Mouse (Mus musculus) testis, adult 2 months (tissue): ENCODE measurements around the gene Arl15. TPM values are rescaled to one million over a fixed set of nuclear protein-coding genes. Genes with fewer than 3 reads are reported as not detected.

Experiments used
- H3K27ac ChIP-seq: fragments of 200-500 bp; 2 replicates; pipeline ENCODE4 v1.5.1; 2012; ENCODE audit warnings: low read depth, low read length; ENCODE audit not compliant: control insufficient read depth, insufficient read depth
- H3K27me3 ChIP-seq: fragments of 200-500 bp; 2 replicates; pipeline ENCODE4 v1.6.1; 2012; ENCODE audit warnings: mild to moderate bottlenecking, low read length, moderate library complexity; ENCODE audit not compliant: control insufficient read depth, insufficient read depth
- H3K36me3 ChIP-seq: fragments of 200-500 bp; 2 replicates; pipeline ENCODE4 v1.6.1; 2012; ENCODE audit warnings: mild to moderate bottlenecking, low read length; ENCODE audit not compliant: control insufficient read depth, insufficient read depth
- H3K4me1 ChIP-seq: fragments of 200-500 bp; 2 replicates; pipeline ENCODE4 v1.6.1; 2012; ENCODE audit warnings: low read length; ENCODE audit not compliant: control insufficient read depth, insufficient read depth
- H3K4me3 ChIP-seq: fragments of 200-500 bp; 2 replicates; pipeline ENCODE4 v1.5.1; 2012; ENCODE audit warnings: low read depth, mild to moderate bottlenecking, low read length, moderate library complexity, mixed read lengths; ENCODE audit not compliant: control insufficient read depth
- CTCF ChIP-seq: fragments of 200-500 bp; IDR thresholded peaks from 2 replicates; pipeline ENCODE4 v1.5.1; 2012; ENCODE audit warnings: low read depth, mild to moderate bottlenecking, inconsistent platforms, low read length, moderate library complexity; ENCODE audit not compliant: control insufficient read depth, insufficient read depth, insufficient replicate concordance
- POLR2A ChIP-seq: fragments of 200-500 bp; IDR thresholded peaks from 2 replicates; pipeline ENCODE4 v1.6.1; 2012; ENCODE audit warnings: low read depth, mild to moderate bottlenecking, inconsistent platforms, low read length, moderate library complexity; ENCODE audit not compliant: control insufficient read depth
- polyA plus RNA-seq: library from polyadenylated mRNA; depleted of rRNA; stranded (reverse); fragments of >200 nt; gene quantifications from 2 replicates; pipeline ENCODE4 v1.2.3, GENCODE M21; 2012

Gene Arl15
- polyA plus RNA-seq, 1 experiment: 2.0 TPM

GRCm38 (mm10) chr13:113888704-113889103 is 94.4 kb downstream of the Arl15 start:
- no peak for TF ChIP-seq POLR2A
- no peak for TF ChIP-seq CTCF
- no peaks in the 10 kb centered on the region for H3K4me1 ChIP-seq
- no peaks in the 10 kb centered on the region for H3K27me3 ChIP-seq
- H3K36me3 ChIP-seq: no peaks in the 10 kb centered on the region
- H3K4me3 ChIP-seq: no peak overlapping the region
- H3K27ac ChIP-seq: no peak overlapping the region

GRCm38 (mm10) chr13:113889140-113890055 is 95.1 kb downstream of the Arl15 start:
- TF ChIP-seq CTCF (no peak), POLR2A (no peak)
- no peaks in the 10 kb centered on the region for H3K36me3 ChIP-seq
- no peak overlapping the region for H3K4me3 ChIP-seq
- H3K27me3 ChIP-seq: no peaks in the 10 kb centered on the region
- no peak overlapping the region for H3K27ac ChIP-seq
- H3K4me1 ChIP-seq: no peaks in the 10 kb centered on the region

- Histone ChIP-seq H3K4me1 (no peaks in the 10 kb centered on the region; the same call in 1 of the 2 replicates), H3K27ac (no peak overlapping the region), H3K27me3 (no peaks in the 10 kb centered on the region), H3K36me3 (no peaks in the 10 kb centered on the region), H3K4me3 (no peak overlapping the region)
- no peak for TF ChIP-seq POLR2A
- TF ChIP-seq CTCF: no peak
These were observed 102.4 kb downstream of the Arl15 start for GRCm38 (mm10) chr13:113896684-113897083.

- no peak overlapping the region for H3K27ac ChIP-seq
- H3K4me1 ChIP-seq: no peaks in the 10 kb centered on the region; the same call in 1 of the 2 replicates
- no peaks in the 10 kb centered on the region for H3K27me3 ChIP-seq
- TF ChIP-seq POLR2A (no peak), CTCF (no peak)
- no peaks in the 10 kb centered on the region for H3K36me3 ChIP-seq
- no peak overlapping the region for H3K4me3 ChIP-seq
These were observed 103.2 kb downstream of the Arl15 start for GRCm38 (mm10) chr13:113897498-113897897.

- H3K27ac ChIP-seq: no peak overlapping the region
- TF ChIP-seq CTCF (no peak), POLR2A (no peak)
- H3K4me1 ChIP-seq: no peaks in the 10 kb centered on the region; the same call in 1 of the 2 replicates
These were observed 103.6 kb downstream of the Arl15 start for GRCm38 (mm10) chr13:113897951-113898350.

GRCm38 (mm10) chr13:113901001-113901545 is 106.8 kb downstream of the Arl15 start:
- TF ChIP-seq POLR2A (no peak), CTCF (no peak)
- Histone ChIP-seq H3K27ac (no peak overlapping the region), H3K27me3 (no peaks in the 10 kb centered on the region), H3K36me3 (no peaks in the 10 kb centered on the region), H3K4me1 (no peaks in the 10 kb centered on the region; the same call in 1 of the 2 replicates), H3K4me3 (no peak overlapping the region)

More at GRCm38 (mm10) chr13:113897951-113898350, 103.6 kb downstream of the Arl15 start:
- no peaks in the 10 kb centered on the region for H3K36me3 ChIP-seq
- no peaks in the 10 kb centered on the region for H3K27me3 ChIP-seq
- no peak overlapping the region for H3K4me3 ChIP-seq

GRCm38 (mm10) chr13:113903255-113903654 is 109.0 kb downstream of the Arl15 start:
- TF ChIP-seq CTCF (no peak), POLR2A (no peak)
- Histone ChIP-seq H3K36me3 (no peaks in the 10 kb centered on the region), H3K27me3 (no peaks in the 10 kb centered on the region), H3K4me3 (no peak overlapping the region), H3K4me1 (no peaks in the 10 kb centered on the region; the same call in 1 of the 2 replicates), H3K27ac (no peak overlapping the region)
